Mouse (Mus musculus) kidney, embryonic 16.5 days (tissue): ENCODE results near the gene Adgrb3. TPM values are rescaled to one million over a fixed set of nuclear protein-coding genes. Genes with fewer than 3 reads are reported as not detected.

ENCODE experiments used
- ATAC-seq: fragments of 200-750 bp; cut with Nextera tagmentation; 2 replicates; pipeline ENCODE4 v1.8.0; 2017; ENCODE audit warnings: moderate TSS enrichment; ENCODE audit not compliant: low FRiP score, low TSS enrichment
- H3K27ac ChIP-seq: fragments of 300-500 bp; sonication (generic); 2 replicates; pipeline ENCODE4 v1.5.1; 2014; ENCODE audit warnings: low read length
- H3K27me3 ChIP-seq: fragments of 300-500 bp; sonication (generic); 2 replicates; pipeline ENCODE4 v1.6.1; 2014; ENCODE audit warnings: low read length, control low read depth, mixed read lengths; ENCODE audit not compliant: insufficient read depth
- H3K36me3 ChIP-seq: fragments of 300-500 bp; sonication (generic); 2 replicates; pipeline ENCODE4 v1.6.1; 2014; ENCODE audit warnings: low read length, control low read depth, mixed read lengths; ENCODE audit not compliant: insufficient read depth
- H3K4me1 ChIP-seq: fragments of 300-500 bp; sonication (generic); 2 replicates; pipeline ENCODE4 v1.6.1; 2014; ENCODE audit warnings: low read length, control low read depth, mixed read lengths; ENCODE audit not compliant: insufficient read depth
- H3K4me2 ChIP-seq: fragments of 300-500 bp; sonication (generic); replicated peaks from 2 replicates; pipeline ENCODE4 v1.6.1; 2014; ENCODE audit warnings: low read depth, low read length
- H3K4me3 ChIP-seq: fragments of 300-500 bp; sonication (generic); 2 replicates; pipeline ENCODE4 v1.5.1; 2014; ENCODE audit warnings: mild to moderate bottlenecking, low read length
- H3K9ac ChIP-seq: fragments of 300-500 bp; sonication (generic); replicated peaks from 2 replicates; pipeline ENCODE4 v1.6.1; 2014; ENCODE audit warnings: low read length
- H3K9me3 ChIP-seq: fragments of 300-500 bp; sonication (generic); 2 replicates; pipeline ENCODE4 v1.6.1; 2016; ENCODE audit warnings: low read length, control low read depth
- WGBS: fragments of 180-500 bp; shearing (Covaris S2); extraction: QIAGEN DNeasy Blood & Tissue Kit; methylation state at CpG from one replicate; pipeline ENCODE4 v1.1.7; 2014; 5-methylcytosine and 5-hydroxymethylcytosine counted together
- polyA plus RNA-seq: library from polyadenylated mRNA; unstranded; fragments of >200 nt; fragmentation: Nextera tagmentation; extraction: Ambion mirVana; gene quantifications from 2 replicates; pipeline ENCODE4 v1.2.1, GENCODE M21; 2015

Gene Adgrb3
- polyA plus RNA-seq, 1 experiment from 2014 or later = 0.45 TPM

- Histone ChIP-seq H3K4me1 (no peaks in the 10 kb centered on the region; the same call in 1 of the 2 replicates), H3K36me3 (no peaks in the 10 kb centered on the region), H3K9ac (no peak overlapping the region), H3K27me3 (no peaks in the 10 kb centered on the region), H3K9me3 (no peaks in the 10 kb centered on the region), H3K27ac (no peak overlapping the region), H3K4me3 (no peak overlapping the region), H3K4me2 (no peak overlapping the region)
- 23% methylated on average over 7 of the region's 7 CpGs for WGBS
- no peak for ATAC-seq
Observed at GRCm38 (mm10) chr1:25229245-25229750, 600.2 kb downstream of the Adgrb3 start.

DNA sequence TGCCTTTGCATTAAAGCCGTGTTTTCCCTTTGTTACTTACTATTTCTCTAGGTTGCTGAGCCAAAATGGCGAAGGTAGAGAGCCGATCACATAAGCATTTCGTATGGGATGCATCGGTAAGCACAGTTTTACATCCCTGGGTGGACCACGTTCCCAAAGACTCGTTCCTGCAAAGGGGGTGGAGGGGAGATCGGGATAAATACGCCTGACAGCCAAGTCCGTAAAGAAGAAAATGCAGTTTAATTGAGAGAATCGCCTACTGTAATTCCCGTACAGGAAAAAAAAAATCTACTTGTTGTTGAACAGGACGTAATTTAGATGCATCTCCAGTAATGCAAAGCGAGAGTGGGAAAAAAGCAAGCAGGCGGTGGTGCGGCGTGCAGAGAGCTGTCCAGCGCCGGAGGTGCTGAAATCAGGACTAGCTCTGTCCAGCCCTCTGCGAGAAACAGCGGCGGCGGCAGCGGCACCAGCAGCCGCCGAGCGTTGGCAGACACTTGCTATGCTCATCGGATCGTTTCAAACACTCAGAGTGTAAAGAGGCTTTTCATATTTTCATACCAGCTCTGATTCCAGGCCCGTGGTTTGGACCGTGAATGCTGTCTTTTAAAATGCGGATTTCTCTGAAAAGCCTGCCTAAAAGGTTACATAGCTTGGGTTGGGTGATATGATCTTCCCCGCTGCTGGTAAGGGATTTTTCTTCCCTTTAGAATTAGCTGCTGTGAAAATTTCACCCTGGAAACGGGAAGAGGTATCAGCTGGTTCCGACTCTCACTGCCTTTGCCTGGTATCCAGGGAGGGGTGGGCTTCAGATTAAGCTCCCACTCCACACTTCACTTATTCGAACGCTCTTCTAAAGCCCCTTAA is 600.9 kb downstream of the Adgrb3 start:
- 5% methylated on average over 37 of the region's 37 CpGs for WGBS
- no peaks in the 10 kb centered on the region for H3K27me3 ChIP-seq
- peak; percentile 96 for ATAC-seq
- H3K36me3 ChIP-seq = no peaks in the 10 kb centered on the region
- H3K4me3 ChIP-seq = 0 out of 2 replicates have a peak overlapping the region, but pooled peaks have one; percentile 12
- H3K4me2 ChIP-seq = peak overlapping the region; percentile 39
- no peaks in the 10 kb centered on the region for H3K9me3 ChIP-seq
- H3K9ac ChIP-seq = no peak overlapping the region
- H3K27ac ChIP-seq = no peak overlapping the region
- H3K4me1 ChIP-seq = no peaks in the 10 kb centered on the region; the same call in 1 of the 2 replicates

DNA sequence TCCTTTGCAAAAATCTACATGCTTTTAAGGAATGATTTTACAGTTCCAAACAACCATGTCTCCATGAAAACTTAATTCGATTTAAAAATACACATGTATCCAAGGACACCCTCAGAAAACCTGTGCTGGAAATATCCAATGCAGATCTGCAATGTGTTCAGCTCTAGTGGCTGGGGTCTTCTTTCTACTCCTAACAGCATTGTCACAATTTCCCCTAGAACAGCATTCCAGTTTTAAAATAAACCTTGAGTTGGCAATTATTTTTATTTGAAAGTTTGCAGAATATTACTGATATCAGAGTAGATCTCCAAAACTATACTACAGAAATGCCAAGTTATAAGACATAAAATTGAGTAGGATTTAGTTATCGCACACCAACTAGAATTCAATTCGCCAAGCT is 601.6 kb downstream of the Adgrb3 start:
- no peak for ATAC-seq
- H3K4me3 ChIP-seq = no peak overlapping the region

DNA sequence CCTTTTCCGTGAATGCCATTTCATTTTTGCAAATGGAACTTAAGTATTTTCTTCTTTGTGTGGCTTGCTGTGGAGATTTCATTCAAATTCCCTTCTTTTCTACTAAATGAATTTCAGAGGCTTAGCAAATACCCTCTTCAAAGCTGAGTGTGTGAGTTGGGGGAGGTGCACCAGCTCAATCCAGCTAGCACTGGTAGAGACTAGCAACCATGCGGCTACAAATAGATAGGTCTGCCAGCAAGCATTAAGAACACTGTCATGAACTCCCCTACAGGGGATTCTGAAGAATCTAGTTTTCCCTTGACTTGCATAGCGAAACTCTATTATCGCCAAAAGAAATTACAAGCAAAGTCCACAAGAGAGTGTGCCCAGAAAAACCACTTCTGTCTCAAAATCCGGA is 624.9 kb downstream of the Adgrb3 start:
- ATAC-seq = no peak
- H3K36me3 ChIP-seq = no peaks in the 10 kb centered on the region

More for the DNA sequence above, 601.6 kb downstream of the Adgrb3 start:
- Histone ChIP-seq H3K27me3 (no peaks in the 10 kb centered on the region), H3K9ac (no peak overlapping the region), H3K4me2 (peak overlapping the region; percentile 39), H3K4me1 (no peaks in the 10 kb centered on the region; the same call in 1 of the 2 replicates), H3K36me3 (no peaks in the 10 kb centered on the region), H3K9me3 (no peaks in the 10 kb centered on the region), H3K27ac (no peak overlapping the region)
- 50% methylated on average over 3 of the region's 3 CpGs for WGBS

DNA sequence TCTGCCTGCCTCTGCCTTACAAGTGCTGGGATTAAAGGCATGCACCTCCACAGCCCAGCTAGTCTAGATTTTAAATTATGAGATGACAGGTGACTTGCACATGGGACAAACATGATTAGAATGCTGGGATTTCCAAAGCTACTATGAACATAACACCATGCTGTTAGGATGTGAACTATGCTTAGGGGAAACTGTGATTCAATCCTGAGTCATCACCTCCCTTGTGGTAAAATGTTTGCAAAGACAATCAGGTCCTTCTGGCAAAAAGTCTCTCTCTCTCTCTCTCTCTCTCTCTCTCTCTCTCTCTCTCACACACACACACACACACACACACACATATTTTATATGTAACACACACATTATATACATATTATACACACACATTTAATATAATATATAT is 630.1 kb downstream of the Adgrb3 start:
- H3K4me2 ChIP-seq = no peak overlapping the region
- no peak for ATAC-seq

More for the DNA sequence above, 624.9 kb downstream of the Adgrb3 start:
- H3K4me1 ChIP-seq = no peaks in the 10 kb centered on the region
- no peak overlapping the region for H3K27ac ChIP-seq
- 55% methylated on average over 5 of the region's 5 CpGs for WGBS
- H3K4me3 ChIP-seq = no peak overlapping the region
- H3K4me2 ChIP-seq = no peak overlapping the region
- no peak overlapping the region for H3K9ac ChIP-seq
- H3K27me3 ChIP-seq = no peaks in the 10 kb centered on the region
- H3K9me3 ChIP-seq = no peaks in the 10 kb centered on the region

DNA sequence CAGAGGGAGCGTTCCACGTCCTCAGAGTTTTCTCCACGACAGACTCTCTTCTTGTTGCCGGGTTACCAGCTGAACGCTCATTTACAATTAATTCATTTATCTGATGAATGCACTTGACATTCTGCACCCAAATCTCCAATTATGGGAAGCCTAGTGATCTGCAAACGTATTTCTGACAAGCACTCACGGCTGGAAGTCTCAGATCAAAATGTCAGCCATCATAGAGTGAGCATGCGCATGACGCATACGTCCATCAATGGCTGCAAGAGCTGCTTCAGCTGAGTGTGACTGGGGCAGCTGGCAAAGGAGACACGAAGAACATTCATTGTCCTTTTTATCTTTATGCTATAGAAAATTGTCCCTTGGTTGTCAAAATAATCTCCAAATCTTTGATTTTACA is 637.5 kb downstream of the Adgrb3 start:
- H3K36me3 ChIP-seq = no peaks in the 10 kb centered on the region
- ATAC-seq = no peak

More for the DNA sequence above, 630.1 kb downstream of the Adgrb3 start:
- no peak overlapping the region for H3K9ac ChIP-seq
- no peaks in the 10 kb centered on the region for H3K9me3 ChIP-seq
- no peaks in the 10 kb centered on the region for H3K36me3 ChIP-seq
- H3K27me3 ChIP-seq = no peaks in the 10 kb centered on the region
- no peak overlapping the region for H3K4me3 ChIP-seq
- H3K27ac ChIP-seq = no peak overlapping the region
- no peaks in the 10 kb centered on the region for H3K4me1 ChIP-seq

DNA sequence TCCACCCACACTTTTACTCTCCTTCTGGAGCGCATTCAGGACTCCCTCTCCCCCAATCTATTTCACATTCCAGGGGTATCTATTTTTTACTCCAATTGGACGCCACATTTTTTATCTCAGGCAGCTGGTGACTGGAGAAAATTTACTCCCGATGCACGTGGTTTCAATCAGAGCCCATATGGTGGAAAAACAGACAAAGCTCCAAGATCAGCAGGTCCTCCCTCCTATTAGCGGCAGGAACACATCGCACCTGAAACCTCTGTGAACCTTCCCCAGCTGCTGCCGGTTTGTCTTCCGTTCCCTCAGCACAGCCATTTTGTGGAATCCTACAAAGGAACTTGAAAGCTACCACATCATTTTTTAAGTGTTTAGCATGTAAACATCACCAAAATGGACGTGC is 640.2 kb downstream of the Adgrb3 start:
- H3K27ac ChIP-seq = no peak overlapping the region
- H3K9me3 ChIP-seq = no peaks in the 10 kb centered on the region
- H3K9ac ChIP-seq = no peak overlapping the region
- H3K4me2 ChIP-seq = no peak overlapping the region
- no peak for ATAC-seq
- no peaks in the 10 kb centered on the region for H3K36me3 ChIP-seq
- H3K4me3 ChIP-seq = no peak overlapping the region
- WGBS = 61% methylated on average over 9 of the region's 9 CpGs
- H3K4me1 ChIP-seq = no peaks in the 10 kb centered on the region
- no peaks in the 10 kb centered on the region for H3K27me3 ChIP-seq

More for the DNA sequence above, 637.5 kb downstream of the Adgrb3 start:
- Histone ChIP-seq H3K9ac (no peak overlapping the region), H3K27me3 (no peaks in the 10 kb centered on the region), H3K4me2 (no peak overlapping the region), H3K27ac (no peak overlapping the region), H3K4me1 (no peaks in the 10 kb centered on the region), H3K9me3 (no peaks in the 10 kb centered on the region), H3K4me3 (no peak overlapping the region)
- WGBS = 86% methylated on average over 11 of the region's 11 CpGs

GRCm38 (mm10) chr1:25185909-25186308 is 643.6 kb downstream of the Adgrb3 start:
- Histone ChIP-seq H3K9ac (no peak overlapping the region), H3K36me3 (no peaks in the 10 kb centered on the region), H3K4me1 (no peaks in the 10 kb centered on the region), H3K9me3 (no peaks in the 10 kb centered on the region), H3K4me3 (no peak overlapping the region), H3K27me3 (no peaks in the 10 kb centered on the region), H3K27ac (no peak overlapping the region), H3K4me2 (no peak overlapping the region)
- WGBS = 86% methylated on average over 2 of the region's 2 CpGs
- no peak for ATAC-seq

- no peaks in the 10 kb centered on the region for H3K9me3 ChIP-seq
- WGBS = 52% methylated on average over 2 of the region's 2 CpGs
- no peaks in the 10 kb centered on the region for H3K27me3 ChIP-seq
- no peak overlapping the region for H3K27ac ChIP-seq
- no peak overlapping the region for H3K4me3 ChIP-seq
- H3K36me3 ChIP-seq = no peaks in the 10 kb centered on the region
- no peaks in the 10 kb centered on the region for H3K4me1 ChIP-seq
- H3K9ac ChIP-seq = no peak overlapping the region
- no peak for ATAC-seq
- H3K4me2 ChIP-seq = no peak overlapping the region
Observed at GRCm38 (mm10) chr1:25181881-25182280, 647.6 kb downstream of the Adgrb3 start.

DNA sequence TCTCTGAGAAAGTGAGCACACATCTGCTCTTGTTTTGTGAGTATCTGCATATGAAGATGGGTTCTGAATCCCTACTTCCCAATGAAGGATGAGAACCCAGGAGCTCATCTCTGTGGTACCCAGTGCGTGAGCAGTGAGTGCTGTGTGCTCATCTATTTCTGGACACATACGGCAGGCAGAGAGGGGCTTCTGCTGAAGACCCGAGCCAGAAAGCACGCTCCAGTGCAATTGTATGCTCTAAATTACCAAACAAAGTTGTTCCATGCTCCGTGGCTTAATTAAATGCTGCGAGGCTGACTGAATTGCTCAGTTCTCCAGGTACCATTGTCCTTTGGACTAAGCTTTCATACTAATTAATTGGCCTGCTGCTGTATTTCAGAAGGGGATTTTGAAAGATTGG is 648.9 kb downstream of the Adgrb3 start:
- Histone ChIP-seq H3K4me3 (no peak overlapping the region), H3K9me3 (no peaks in the 10 kb centered on the region), H3K36me3 (no peaks in the 10 kb centered on the region), H3K4me1 (no peaks in the 10 kb centered on the region), H3K9ac (no peak overlapping the region), H3K27me3 (no peaks in the 10 kb centered on the region), H3K27ac (no peak overlapping the region), H3K4me2 (no peak overlapping the region)
- ATAC-seq = no peak
- 55% methylated on average over 6 of the region's 6 CpGs for whole genome bisulfite sequencing
